Mouse (Mus musculus): Measurements from ENCODE around the gene Hist1h1c.

Hist1h1c gene

GRCm38 (mm10) chr13:23772561-23773313 is 34.1 kb downstream of the Hist1h1c start:
- no peak for DNase-seq (ENCODE audit: low read depth, low spot score)
- H3K27me3 ChIP-seq (ENCODE audit: control insufficient read depth, insufficient read depth, low read length, poor library complexity, severe bottlenecking) = no peaks in the 10 kb centered on the region
- no peaks in the 10 kb centered on the region for H3K36me3 ChIP-seq (ENCODE audit: control insufficient read depth, insufficient read depth, low read length, poor library complexity, severe bottlenecking)

GRCm38 (mm10) chr13:23778339-23778738 is 39.7 kb downstream of the Hist1h1c start:
- DNase-seq (ENCODE audit: low read depth, low spot score) = no peak
- Histone ChIP-seq H3K27me3 (ENCODE audit: control insufficient read depth, insufficient read depth, low read length, poor library complexity, severe bottlenecking) (no peaks in the 10 kb centered on the region), H3K36me3 (ENCODE audit: control insufficient read depth, insufficient read depth, low read length, poor library complexity, severe bottlenecking) (no peaks in the 10 kb centered on the region)

- Histone ChIP-seq H3K27me3 (ENCODE audit: control insufficient read depth, insufficient read depth, low read length, poor library complexity, severe bottlenecking) (no peaks in the 10 kb centered on the region), H3K36me3 (ENCODE audit: control insufficient read depth, insufficient read depth, low read length, poor library complexity, severe bottlenecking) (no peaks in the 10 kb centered on the region)
- DNase-seq (ENCODE audit: low read depth, low spot score) = no peak
Observed at GRCm38 (mm10) chr13:23779025-23779424, 40.4 kb downstream of the Hist1h1c start.

Measured in splenic B cell, adult 2 months (primary cell).